Mouse (Mus musculus): ENCODE data around the gene Rpp25. TPM values are rescaled to one million over a fixed set of nuclear protein-coding genes. Genes with fewer than 3 reads are reported as not detected.

Gene Rpp25
- 15.0 and 16.5 TPM in 2 replicates for polyA plus RNA-seq (2016; fragmentation: Nextera tagmentation; extraction: Ambion mirVana)

- Histone ChIP-seq H3K9me3 (no peaks in the 10 kb centered on the region), H3K4me3 (peak within 1 kb of the TSS; percentile 64), H3K4me1 (peaks cover 53% of the 10 kb centered on the region), H3K36me3 (no peaks in the 10 kb centered on the region), H3K27ac (peak within 1 kb of the TSS; percentile 85), H3K27me3 (ENCODE audit: insufficient read depth, poor library complexity, severe bottlenecking) (peaks cover 76% of the 10 kb centered on the region)
- DNase-seq (ENCODE audit: low spot score): peak; percentile 85
- 2% methylated on average over 45 of the region's 46 CpGs for WGBS
Measured at GRCm38 (mm10) chr9:57503622-57504380, at the start of gene Rpp25. TSS of gene Rpp25 (plus strand) at chr9:57504026.

- Histone ChIP-seq H3K9me3 (no peaks in the 10 kb centered on the region), H3K27me3 (ENCODE audit: insufficient read depth, poor library complexity, severe bottlenecking) (no peaks in the 10 kb centered on the region), H3K4me1 (no peaks in the 10 kb centered on the region), H3K36me3 (no peaks in the 10 kb centered on the region; the same call in 1 of the 2 replicates), H3K27ac (no peak overlapping the region), H3K4me3 (no peak overlapping the region)
- 89% methylated on average over 2 of the region's 2 CpGs for WGBS
- no peak for DNase-seq (ENCODE audit: low spot score)
Measured at GRCm38 (mm10) chr9:57459707-57460106, 44.1 kb upstream of the Rpp25 start.

- H3K36me3 ChIP-seq: no peaks in the 10 kb centered on the region; the same call in 1 of the 2 replicates
- H3K27ac ChIP-seq: no peak overlapping the region
- 83% methylated on average over 6 of the region's 6 CpGs for WGBS
- H3K9me3 ChIP-seq: no peaks in the 10 kb centered on the region
- H3K4me1 ChIP-seq: peaks cover 15% of the 10 kb centered on the region
- H3K4me3 ChIP-seq: no peak overlapping the region
- DNase-seq (ENCODE audit: low spot score): no peak
- peaks cover 9% of the 10 kb centered on the region; the same call in 1 of the 2 replicates for H3K27me3 ChIP-seq (ENCODE audit: insufficient read depth, poor library complexity, severe bottlenecking)
Measured at GRCm38 (mm10) chr9:57462866-57463265, 41.0 kb upstream of the Rpp25 start.

- Histone ChIP-seq H3K36me3 (no peaks in the 10 kb centered on the region), H3K27ac (no peak overlapping the region), H3K4me3 (no peak overlapping the region), H3K4me1 (peaks cover 20% of the 10 kb centered on the region), H3K27me3 (ENCODE audit: insufficient read depth, poor library complexity, severe bottlenecking) (peaks cover 9% of the 10 kb centered on the region; the same call in 1 of the 2 replicates), H3K9me3 (no peaks in the 10 kb centered on the region)
- WGBS: 49% methylated on average over 3 of the region's 3 CpGs
- no peak for DNase-seq (ENCODE audit: low spot score)
Measured at GRCm38 (mm10) chr9:57466101-57466500, 37.7 kb upstream of the Rpp25 start.

GRCm38 (mm10) chr9:57467271-57467771 is 36.5 kb upstream of the Rpp25 start:
- H3K36me3 ChIP-seq: no peaks in the 10 kb centered on the region
- H3K9me3 ChIP-seq: no peaks in the 10 kb centered on the region
- 1% methylated on average over 18 of the region's 18 CpGs for WGBS
- peaks cover 9% of the 10 kb centered on the region; the same call in 1 of the 2 replicates for H3K27me3 ChIP-seq (ENCODE audit: insufficient read depth, poor library complexity, severe bottlenecking)
- peak; percentile 79 for DNase-seq (ENCODE audit: low spot score)
- peak overlapping the region; percentile 86 for H3K27ac ChIP-seq
- peaks cover 20% of the 10 kb centered on the region for H3K4me1 ChIP-seq
- H3K4me3 ChIP-seq: peak overlapping the region; percentile 83

GRCm38 (mm10) chr9:57467896-57468549 is 35.8 kb upstream of the Rpp25 start, which contains the start of gene Scamp5:
TSS of gene Scamp5 (minus strand) at chr9:57468060.
- Histone ChIP-seq H3K27ac (peak within 1 kb of the TSS; percentile 86), H3K36me3 (no peaks in the 10 kb centered on the region), H3K4me3 (peak within 1 kb of the TSS; percentile 83), H3K4me1 (peaks cover 20% of the 10 kb centered on the region), H3K27me3 (ENCODE audit: insufficient read depth, poor library complexity, severe bottlenecking) (peaks cover 9% of the 10 kb centered on the region; the same call in 1 of the 2 replicates), H3K9me3 (no peaks in the 10 kb centered on the region)
- 2% methylated on average over 48 of the region's 48 CpGs for WGBS
- peak; percentile 91 for DNase-seq (ENCODE audit: low spot score)

- H3K9me3 ChIP-seq: no peaks in the 10 kb centered on the region
- no peak for DNase-seq (ENCODE audit: low spot score)
- peaks cover 20% of the 10 kb centered on the region for H3K4me1 ChIP-seq
- WGBS: 64% methylated on average over 4 of the region's 4 CpGs
- peaks cover 9% of the 10 kb centered on the region; the same call in 1 of the 2 replicates for H3K27me3 ChIP-seq (ENCODE audit: insufficient read depth, poor library complexity, severe bottlenecking)
- H3K4me3 ChIP-seq: no peak overlapping the region
- H3K36me3 ChIP-seq: no peaks in the 10 kb centered on the region
- H3K27ac ChIP-seq: no peak overlapping the region
Measured at GRCm38 (mm10) chr9:57468914-57469313, 34.9 kb upstream of the Rpp25 start.

- 14% methylated on average over 7 of the region's 7 CpGs for WGBS
- peak; percentile 91 for DNase-seq (ENCODE audit: low spot score)
Measured at GRCm38 (mm10) chr9:57485774-57486173, 18.1 kb upstream of the Rpp25 start.

GRCm38 (mm10) chr9:57487807-57488206 is 16.0 kb upstream of the Rpp25 start:
- no peak for DNase-seq (ENCODE audit: low spot score)
- Histone ChIP-seq H3K4me1 (peaks cover 5% of the 10 kb centered on the region), H3K4me3 (no peak overlapping the region), H3K36me3 (no peaks in the 10 kb centered on the region), H3K27me3 (ENCODE audit: insufficient read depth, poor library complexity, severe bottlenecking) (peaks cover 5% of the 10 kb centered on the region; the same call in 1 of the 2 replicates), H3K27ac (no peak overlapping the region), H3K9me3 (no peaks in the 10 kb centered on the region)
- WGBS: 75% methylated on average over 7 of the region's 7 CpGs

More at GRCm38 (mm10) chr9:57485774-57486173, 18.1 kb upstream of the Rpp25 start:
- Histone ChIP-seq H3K4me1 (peaks cover 5% of the 10 kb centered on the region), H3K9me3 (no peaks in the 10 kb centered on the region), H3K4me3 (no peak overlapping the region), H3K27me3 (ENCODE audit: insufficient read depth, poor library complexity, severe bottlenecking) (peaks cover 5% of the 10 kb centered on the region; the same call in 1 of the 2 replicates), H3K36me3 (no peaks in the 10 kb centered on the region), H3K27ac (no peak overlapping the region)

GRCm38 (mm10) chr9:57493532-57493931 is 10.3 kb upstream of the Rpp25 start:
- Histone ChIP-seq H3K27me3 (ENCODE audit: insufficient read depth, poor library complexity, severe bottlenecking) (0 out of 2 replicates have a peak, but pooled peaks cover 14% of the 10 kb centered on the region), H3K4me3 (no peak overlapping the region), H3K9me3 (no peaks in the 10 kb centered on the region), H3K36me3 (no peaks in the 10 kb centered on the region), H3K4me1 (no peaks in the 10 kb centered on the region), H3K27ac (no peak overlapping the region)
- 78% methylated on average over 2 of the region's 2 CpGs for WGBS
- DNase-seq (ENCODE audit: low spot score): no peak

GRCm38 (mm10) chr9:57494970-57495369 is 8.9 kb upstream of the Rpp25 start:
- H3K4me3 ChIP-seq: no peak overlapping the region
- H3K36me3 ChIP-seq: no peaks in the 10 kb centered on the region
- DNase-seq (ENCODE audit: low spot score): no peak
- peaks cover 28% of the 10 kb centered on the region for H3K27me3 ChIP-seq (ENCODE audit: insufficient read depth, poor library complexity, severe bottlenecking)
- H3K4me1 ChIP-seq: no peaks in the 10 kb centered on the region
- H3K9me3 ChIP-seq: no peaks in the 10 kb centered on the region
- no peak overlapping the region for H3K27ac ChIP-seq

GRCm38 (mm10) chr9:57497236-57497635 is 6.6 kb upstream of the Rpp25 start:
- Histone ChIP-seq H3K27me3 (ENCODE audit: insufficient read depth, poor library complexity, severe bottlenecking) (peaks cover 51% of the 10 kb centered on the region), H3K4me1 (peaks cover 11% of the 10 kb centered on the region), H3K27ac (no peak overlapping the region), H3K36me3 (no peaks in the 10 kb centered on the region), H3K9me3 (no peaks in the 10 kb centered on the region), H3K4me3 (no peak overlapping the region)
- no peak for DNase-seq (ENCODE audit: low spot score)
- WGBS: 77% methylated on average over 5 of the region's 5 CpGs

- peaks cover 24% of the 10 kb centered on the region for H3K4me1 ChIP-seq
- DNase-seq (ENCODE audit: low spot score): no peak
- H3K9me3 ChIP-seq: no peaks in the 10 kb centered on the region
- no peak overlapping the region for H3K27ac ChIP-seq
- H3K27me3 ChIP-seq (ENCODE audit: insufficient read depth, poor library complexity, severe bottlenecking): peaks cover 64% of the 10 kb centered on the region
- H3K4me3 ChIP-seq: no peak overlapping the region
- no peaks in the 10 kb centered on the region for H3K36me3 ChIP-seq
- WGBS: 55% methylated on average over 7 of the region's 7 CpGs
Measured at GRCm38 (mm10) chr9:57498536-57498935, 5.3 kb upstream of the Rpp25 start.
